Mouse (Mus musculus) midbrain, embryonic 10.5 days (tissue): ENCODE measurements around the gene Fcrl5. TPM values are rescaled to one million over a fixed set of nuclear protein-coding genes. Genes with fewer than 3 reads are reported as not detected.

Experiments used
- DNase-seq: peaks from one replicate; pipeline ENCODE4 v3.0.0-alpha.2; 2017; ENCODE audit warnings: low spot score
- H3K27ac ChIP-seq: fragments of 300-500 bp; sonication (generic); replicated peaks from 2 replicates; pipeline ENCODE4 v1.5.1; 2016; ENCODE audit warnings: mild to moderate bottlenecking
- H3K27me3 ChIP-seq: fragments of 300-500 bp; sonication (generic); 2 replicates; pipeline ENCODE4 v1.6.1; 2016; ENCODE audit warnings: low read depth, mild to moderate bottlenecking; ENCODE audit not compliant: poor library complexity, severe bottlenecking
- H3K36me3 ChIP-seq: fragments of 300-500 bp; sonication (generic); 2 replicates; pipeline ENCODE4 v1.6.1; 2016; ENCODE audit warnings: mild to moderate bottlenecking, moderate library complexity
- H3K4me1 ChIP-seq: fragments of 300-500 bp; sonication (generic); 2 replicates; pipeline ENCODE4 v1.6.1; 2016
- H3K4me3 ChIP-seq: fragments of 300-500 bp; sonication (generic); 2 replicates; pipeline ENCODE4 v1.5.1; 2016; ENCODE audit warnings: mild to moderate bottlenecking, moderate library complexity
- H3K9me3 ChIP-seq: fragments of 300-500 bp; sonication (generic); replicated peaks from 2 replicates; pipeline ENCODE4 v1.6.1; 2016; ENCODE audit warnings: mild to moderate bottlenecking
- WGBS: fragments of 180-500 bp; shearing (Covaris S2); methylation state at CpG from one replicate; pipeline ENCODE4 v1.1.7; 2016; 5-methylcytosine and 5-hydroxymethylcytosine counted together
- polyA plus RNA-seq: library from polyadenylated mRNA; unstranded; fragments of >200 nt; fragmentation: Nextera tagmentation; extraction: Ambion mirVana; gene quantifications from 2 replicates; pipeline ENCODE4 v1.2.1, GENCODE M21; 2016

Fcrl5 gene
- polyA plus RNA-seq, 1 experiment from 2014 or later = not detected

DNA sequence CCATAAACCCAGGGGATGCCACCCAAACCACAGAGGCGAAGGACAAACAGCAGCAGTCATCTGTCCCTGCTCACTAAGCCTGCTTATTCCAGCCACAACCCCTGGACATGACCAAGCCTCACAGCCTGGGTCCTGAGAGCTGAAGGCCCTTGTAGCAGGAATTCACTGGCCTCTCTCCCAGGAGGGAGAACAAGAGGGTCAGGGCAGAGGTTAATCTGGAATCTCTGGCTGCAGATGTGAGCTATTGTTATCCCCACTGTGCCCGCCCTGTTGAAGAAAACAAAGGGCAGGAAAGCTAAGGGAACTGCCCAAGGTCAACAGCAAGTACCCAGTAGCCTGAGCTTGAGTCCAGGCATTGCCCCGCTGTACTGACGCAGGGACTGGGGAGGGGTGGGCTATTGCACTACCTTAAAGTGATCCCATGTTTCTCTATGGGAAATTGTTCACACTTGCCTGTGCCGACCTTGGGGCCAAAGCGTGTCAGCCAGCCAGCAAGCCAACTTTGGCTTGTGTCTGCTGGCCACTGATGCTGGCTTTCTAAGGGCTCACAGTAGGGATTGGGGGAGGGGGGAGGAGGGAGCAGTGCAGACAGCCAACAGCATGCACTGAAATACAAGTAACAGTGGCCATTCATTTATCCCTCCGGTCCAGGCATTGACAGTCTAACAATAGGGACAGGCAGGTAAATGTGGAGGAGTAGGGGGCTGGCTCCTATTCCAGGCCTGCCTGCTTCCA lies 107.1 kb downstream of the Fcrl5 start:
- H3K9me3 ChIP-seq = no peaks in the 10 kb centered on the region
- WGBS = 19% methylated on average over 7 of the region's 7 CpGs
- H3K4me3 ChIP-seq = no peak overlapping the region
- H3K27me3 ChIP-seq = peaks cover 53% of the 10 kb centered on the region
- H3K4me1 ChIP-seq = peaks cover 64% of the 10 kb centered on the region
- peak overlapping the region; percentile 78 for H3K27ac ChIP-seq
- peak; percentile 79 for DNase-seq
- peaks cover 21% of the 10 kb centered on the region for H3K36me3 ChIP-seq

- Histone ChIP-seq H3K4me3 (no peak overlapping the region), H3K27me3 (peaks cover 82% of the 10 kb centered on the region), H3K36me3 (0 out of 2 replicates have a peak, but pooled peaks cover 3% of the 10 kb centered on the region), H3K27ac (peak overlapping the region; percentile 52), H3K9me3 (no peaks in the 10 kb centered on the region), H3K4me1 (peaks cover 67% of the 10 kb centered on the region)
- WGBS = 73% methylated on average over 3 of the region's 3 CpGs
- no peak for DNase-seq
These were observed 110.0 kb downstream of the Fcrl5 start for GRCm38 (mm10) chr3:87545554-87545953.

GRCm38 (mm10) chr3:87546291-87546721 lies 110.7 kb downstream of the Fcrl5 start:
- no peak for DNase-seq
- H3K4me1 ChIP-seq = peaks cover 62% of the 10 kb centered on the region
- peaks cover 84% of the 10 kb centered on the region for H3K27me3 ChIP-seq
- peak overlapping the region; percentile 52; the same call in 1 of the 2 replicates for H3K27ac ChIP-seq
- H3K4me3 ChIP-seq = no peak overlapping the region
- H3K9me3 ChIP-seq = no peaks in the 10 kb centered on the region
- H3K36me3 ChIP-seq = no peaks in the 10 kb centered on the region
- WGBS = 80% methylated on average over 10 of the region's 10 CpGs

DNA sequence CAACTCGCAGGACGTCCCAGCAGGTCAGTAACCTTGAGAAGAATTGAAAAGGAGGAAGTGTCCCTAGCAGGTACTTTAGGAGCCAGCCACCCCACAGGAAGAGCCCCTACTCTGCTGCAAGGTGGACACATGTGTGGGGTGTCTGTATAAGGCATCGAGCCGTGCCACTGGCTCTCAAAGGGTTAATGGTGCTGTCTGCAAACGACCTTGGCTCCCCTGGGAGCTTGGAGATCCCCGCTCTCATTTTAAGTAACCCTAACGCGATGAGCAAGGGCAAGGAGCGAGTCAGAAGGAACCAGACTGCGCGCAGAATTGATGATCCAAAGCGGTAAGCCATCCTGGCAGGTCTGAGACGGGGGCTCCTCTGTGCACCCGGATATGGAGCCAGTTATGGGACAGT lies 114.3 kb downstream of the Fcrl5 start:
- WGBS = 35% methylated on average over 14 of the region's 14 CpGs
- Histone ChIP-seq H3K4me3 (peak overlapping the region; percentile 11; the same call in 1 of the 2 replicates), H3K36me3 (no peaks in the 10 kb centered on the region), H3K27ac (no peak overlapping the region), H3K4me1 (peaks cover 32% of the 10 kb centered on the region), H3K27me3 (peaks cover 78% of the 10 kb centered on the region), H3K9me3 (no peaks in the 10 kb centered on the region)
- DNase-seq = no peak

Other genes starting within 250 kb of the Fcrl5 start
- 2.6 and 5.7 TPM in 2 replicates for gene Fcrls, start 172.0 kb upstream of the Fcrl5 start, polyA plus RNA-seq
- not detected in 2 replicates for gene Cd5l, start 77.9 kb upstream of the Fcrl5 start, polyA plus RNA-seq
- gene Fcrl1, start 59.4 kb upstream of the Fcrl5 start, polyA plus RNA-seq = not detected in 2 replicates
- gene Etv3, start 89.6 kb downstream of the Fcrl5 start, polyA plus RNA-seq = 9.8 and 11.8 TPM in 2 replicates
- 12.9 and 15.5 TPM in 2 replicates for gene Arhgef11, start 181.8 kb downstream of the Fcrl5 start, polyA plus RNA-seq